Mouse (Mus musculus) retina, postnatal 7 days (tissue): ENCODE measurements around the gene Hnrnpa0.
A peak's percentile ranks its signal among the peaks of the same experiment; 100 is the strongest.

Experiments
- DNase-seq: peaks from one replicate; pipeline ENCODE4 v3.0.0-alpha.2; 2012; ENCODE audit warnings: low read depth, low spot score

The Hnrnpa0 gene

DNA sequence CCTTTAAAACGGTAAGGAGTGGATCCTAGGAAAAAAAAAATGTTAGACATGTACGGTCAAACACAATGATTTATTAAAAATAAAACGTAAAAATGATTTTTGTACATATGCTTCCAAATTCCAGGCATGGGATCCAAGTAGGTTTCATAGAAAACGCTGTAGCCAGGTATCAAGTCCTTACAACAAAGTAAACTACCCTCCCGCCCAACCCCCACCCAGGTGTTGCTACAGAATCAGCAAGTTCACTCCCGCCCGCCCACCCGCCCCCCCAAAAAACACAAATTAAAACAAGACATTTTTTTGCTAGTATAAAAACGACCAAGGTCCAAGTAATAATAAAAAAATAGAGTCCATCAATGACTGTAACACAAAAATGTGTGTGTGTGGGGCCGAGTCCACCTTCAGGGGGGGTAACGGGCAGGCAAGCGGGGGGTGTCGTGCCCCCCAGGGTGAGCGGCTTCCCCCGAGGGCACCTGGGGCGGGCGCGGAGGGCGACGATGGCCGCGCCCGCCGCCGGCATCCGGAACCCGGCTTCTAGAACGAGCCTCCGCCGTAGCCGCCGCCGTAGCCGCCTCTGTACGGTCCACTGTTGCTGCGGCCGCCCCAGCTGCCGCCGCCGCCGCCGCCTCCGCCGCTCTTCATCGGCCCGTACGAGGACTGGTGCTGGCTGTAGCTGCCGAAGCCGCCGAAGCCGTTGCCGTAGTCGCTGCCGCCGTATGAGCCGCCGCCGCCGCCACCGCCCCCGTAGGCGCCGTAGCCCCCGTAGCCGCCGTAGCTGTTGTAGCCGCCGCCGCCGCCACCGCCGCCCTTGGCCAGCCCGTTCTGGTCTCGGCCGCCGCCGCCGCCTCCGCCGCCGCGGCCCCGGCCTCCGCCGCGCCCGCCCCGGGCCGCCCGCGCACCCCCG lies 1.2 kb downstream of the Hnrnpa0 start:
- no peak for DNase-seq

DNA sequence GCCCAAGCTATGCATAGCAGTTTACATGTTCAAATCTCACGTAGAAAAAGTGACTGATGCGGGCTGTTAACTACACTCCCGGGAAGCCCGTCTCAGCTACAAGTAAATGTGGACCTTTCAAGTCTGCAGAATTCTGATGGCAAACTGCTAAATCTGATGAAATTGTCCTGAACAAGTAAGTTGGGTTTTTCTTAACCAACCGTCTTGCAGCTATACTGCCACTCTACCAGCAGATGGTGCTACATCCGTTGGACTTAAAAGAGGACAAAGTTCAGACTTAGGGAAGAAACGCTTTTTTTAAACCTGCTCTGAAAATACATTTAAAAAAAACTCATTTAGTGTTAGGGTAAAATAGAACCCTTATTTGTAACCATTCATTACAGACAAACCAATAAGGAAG lies 2.2 kb downstream of the Hnrnpa0 start:
- no peak for DNase-seq

DNA sequence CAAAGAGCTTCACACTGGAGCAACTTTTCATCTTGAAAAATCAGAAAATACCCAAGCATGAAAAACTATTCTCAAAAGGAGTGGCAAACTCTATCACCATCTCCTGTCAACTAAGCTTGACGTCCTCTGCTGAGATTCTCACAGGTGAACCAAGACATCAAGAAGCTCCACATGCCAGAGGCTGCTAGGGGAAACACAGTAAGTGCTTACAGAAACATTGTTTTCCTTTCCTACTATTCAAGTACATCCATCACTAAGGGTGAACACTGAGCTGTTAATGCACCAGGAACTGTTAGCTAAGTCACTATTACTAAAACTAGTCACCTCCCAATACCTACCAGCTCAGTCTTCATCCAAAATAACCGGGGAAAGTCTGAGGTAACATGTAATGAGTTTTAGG lies 3.4 kb downstream of the Hnrnpa0 start:
- DNase-seq = no peak

- no peak for DNase-seq
Observed at GRCm38 (mm10) chr13:58124278-58124677, 4.1 kb downstream of the Hnrnpa0 start.

DNA sequence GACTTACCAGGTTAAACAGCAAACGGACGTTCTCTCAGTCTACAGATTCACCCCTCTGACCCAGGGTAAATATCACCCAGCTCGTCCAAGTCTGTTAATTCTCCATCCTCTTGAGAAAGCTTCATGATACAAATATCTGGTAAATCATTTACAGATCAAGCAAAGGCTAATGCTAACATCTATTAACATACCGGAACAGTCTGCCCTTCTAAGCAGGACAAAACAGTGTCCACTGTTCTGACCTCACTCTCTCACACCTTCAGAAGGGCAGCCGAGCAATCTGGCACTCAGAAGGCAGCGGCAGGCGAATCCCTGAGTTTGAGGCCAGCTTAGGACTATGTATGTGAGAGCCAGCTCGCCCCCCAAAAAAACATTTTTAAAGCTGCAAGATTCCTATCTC lies 5.0 kb downstream of the Hnrnpa0 start:
- no peak for DNase-seq

DNA sequence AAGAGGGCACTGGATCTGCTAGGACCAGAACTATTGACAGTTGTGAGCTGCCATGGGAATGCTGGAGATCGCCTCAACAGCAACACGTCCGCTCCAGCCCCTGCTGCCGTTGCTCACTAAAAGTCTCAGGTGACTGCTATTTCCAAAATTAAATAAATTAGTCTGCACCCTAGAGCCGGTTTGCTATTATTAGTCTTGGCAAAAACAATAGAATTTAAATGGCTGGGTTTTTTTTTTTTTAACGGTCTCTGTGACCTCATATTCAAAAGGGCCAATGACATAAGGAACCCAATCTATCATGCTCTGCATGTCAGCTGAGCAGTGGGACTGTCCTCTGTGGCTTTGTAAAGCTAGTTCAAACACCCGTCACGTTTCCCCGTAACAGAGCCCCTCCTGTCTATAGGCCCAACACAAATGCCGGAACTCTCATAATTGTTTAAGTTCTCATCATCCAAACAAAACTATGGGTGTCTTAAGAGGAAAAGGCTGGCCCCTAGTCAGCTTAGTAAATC lies 5.5 kb downstream of the Hnrnpa0 start:
- DNase-seq = no peak

DNA sequence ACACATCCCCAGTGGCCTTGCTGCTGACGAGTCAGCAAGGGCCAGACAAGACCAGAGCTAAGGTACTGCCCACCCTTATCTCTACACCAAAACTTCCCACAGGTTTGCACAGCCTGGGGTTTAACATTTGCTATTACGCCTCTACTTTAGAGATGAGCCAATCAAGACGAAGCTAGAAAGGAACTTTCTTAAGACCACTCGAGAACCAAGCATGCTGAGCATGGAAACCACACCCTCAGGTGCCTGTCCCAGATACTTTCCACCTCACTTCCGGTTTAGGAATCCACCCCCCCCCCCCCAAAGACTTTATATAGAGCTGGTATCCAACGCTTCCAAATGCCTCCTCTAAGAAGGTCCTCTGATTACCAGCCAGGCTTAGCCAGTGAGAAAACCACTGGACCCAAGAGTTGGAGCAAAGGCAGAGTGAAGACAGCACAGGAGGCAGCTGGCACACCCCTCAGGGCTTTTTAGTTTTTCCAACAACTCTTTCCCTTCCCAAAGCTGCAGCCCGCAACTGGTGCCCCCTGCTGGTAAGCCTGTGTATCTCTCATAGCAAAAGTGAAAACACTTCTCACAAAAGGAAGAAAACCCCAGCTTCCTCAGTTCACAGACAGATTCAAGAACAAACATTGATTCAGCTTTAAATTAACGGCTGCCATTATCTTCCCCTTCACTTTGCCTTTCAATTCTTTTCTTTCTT lies 10.9 kb downstream of the Hnrnpa0 start:
- DNase-seq = no peak

DNA sequence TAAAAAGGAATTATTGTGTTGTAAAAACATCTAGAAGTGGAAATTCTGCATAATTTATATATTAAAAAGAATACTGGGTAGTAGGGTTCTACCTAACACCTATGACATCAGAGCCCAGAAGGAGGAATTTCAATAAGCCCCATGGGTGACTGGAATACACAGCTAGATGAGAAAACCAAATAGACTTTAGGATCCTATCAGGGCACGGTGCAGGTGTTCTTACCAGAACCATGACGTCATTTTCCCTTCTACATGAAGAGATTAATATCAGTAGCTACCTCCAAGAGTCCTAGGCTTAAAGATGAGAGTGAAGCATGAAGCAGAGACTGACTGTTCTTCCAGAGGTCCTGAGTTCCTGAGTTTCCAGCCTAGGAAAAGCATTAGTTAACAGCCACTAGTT lies 11.6 kb downstream of the Hnrnpa0 start:
- DNase-seq = no peak

- no peak for DNase-seq
Observed at GRCm38 (mm10) chr13:58115227-58115626, 13.1 kb downstream of the Hnrnpa0 start.

DNA sequence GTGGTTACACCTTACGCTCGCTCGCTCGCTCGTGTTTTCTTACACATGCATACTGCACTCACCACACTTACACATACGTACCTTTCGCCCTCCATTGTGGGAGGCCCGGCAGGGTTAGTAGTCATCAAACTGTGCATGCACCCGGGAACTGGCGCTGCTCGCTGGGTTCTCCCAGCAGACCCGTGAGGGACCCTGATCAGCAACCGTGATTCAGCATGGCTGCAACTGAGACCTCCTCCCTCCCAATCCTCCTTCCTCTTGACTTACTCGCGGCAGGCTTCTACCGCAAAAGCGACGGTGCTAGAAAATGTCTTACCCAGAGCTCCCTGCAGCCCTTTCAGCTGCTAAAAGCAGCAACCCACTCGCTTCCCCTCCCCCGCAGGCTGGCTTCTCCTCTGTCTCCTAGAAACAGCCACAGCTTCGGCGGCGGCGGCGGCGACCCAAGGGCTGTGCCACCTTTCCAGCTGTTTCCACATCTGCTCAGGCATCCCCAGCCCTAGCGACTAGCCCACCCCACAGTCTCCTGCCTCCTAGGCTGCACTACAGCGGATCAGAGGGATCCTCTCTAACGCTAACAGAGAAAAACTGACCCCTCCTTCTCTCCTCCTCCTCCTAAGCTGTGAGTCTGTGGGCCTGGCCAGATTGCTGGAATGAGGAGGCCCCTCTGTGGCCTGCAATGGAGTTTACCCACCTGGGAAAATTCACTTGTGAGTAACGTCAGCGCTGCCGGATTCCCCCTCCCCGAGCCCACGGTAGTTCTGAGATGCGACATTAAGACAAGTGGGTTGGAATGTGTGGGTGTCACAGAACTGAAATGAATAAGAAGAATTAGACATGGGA lies 15.1 kb downstream of the Hnrnpa0 start, which contains the start of gene Klhl3:
TSS of gene Klhl3 (minus strand) at position 532 of the 840 bp plus-strand sequence.
- peak; percentile 41 for DNase-seq

DNA sequence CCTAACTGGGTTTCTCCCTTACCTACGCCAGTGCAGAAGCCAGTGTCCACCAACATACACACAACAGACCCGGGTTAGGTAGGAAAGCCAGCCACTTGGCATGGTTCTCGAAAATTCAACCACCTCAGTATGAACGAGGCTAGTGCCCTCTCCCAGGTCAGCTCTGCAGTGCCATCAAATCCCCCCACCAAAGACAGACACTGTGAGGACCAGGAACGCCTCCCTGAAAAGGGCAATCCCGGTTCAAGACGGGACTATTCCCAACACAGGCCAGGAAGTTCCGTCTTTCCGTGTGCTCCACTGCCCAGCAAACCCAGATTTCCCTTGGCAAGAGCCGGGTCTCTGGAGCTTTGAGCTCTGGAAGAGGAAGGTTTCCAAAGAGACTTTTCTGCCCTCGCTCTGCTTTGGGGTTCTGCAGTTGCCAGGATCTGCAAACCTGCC lies 15.7 kb downstream of the Hnrnpa0 start:
- no peak for DNase-seq

DNA sequence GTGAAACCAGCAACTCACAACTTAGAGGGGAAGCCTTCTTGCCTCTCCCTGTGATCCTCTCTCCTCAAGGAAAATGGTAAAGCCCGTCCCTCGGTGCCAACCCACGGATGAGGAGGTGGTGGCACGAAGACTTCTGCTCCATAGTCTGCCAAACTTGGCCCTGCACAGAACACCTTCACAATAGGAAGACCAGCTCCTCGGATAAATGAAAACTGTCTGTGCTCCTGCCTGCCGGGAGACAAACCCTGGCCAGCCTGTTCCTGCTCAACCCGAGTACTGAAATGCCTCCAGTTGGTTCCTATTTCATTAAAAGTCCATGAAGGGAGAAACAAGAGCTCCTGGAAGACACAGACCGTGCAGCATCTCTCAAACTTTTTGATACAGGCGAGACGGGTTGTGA lies 16.2 kb downstream of the Hnrnpa0 start:
- DNase-seq = no peak

GRCm38 (mm10) chr13:58111306-58111705 lies 17.1 kb downstream of the Hnrnpa0 start:
- no peak for DNase-seq

- no peak for DNase-seq
Observed at GRCm38 (mm10) chr13:58090643-58091042, 37.7 kb downstream of the Hnrnpa0 start.

GRCm38 (mm10) chr13:58084396-58084795 lies 44.0 kb downstream of the Hnrnpa0 start:
- DNase-seq = no peak

DNA sequence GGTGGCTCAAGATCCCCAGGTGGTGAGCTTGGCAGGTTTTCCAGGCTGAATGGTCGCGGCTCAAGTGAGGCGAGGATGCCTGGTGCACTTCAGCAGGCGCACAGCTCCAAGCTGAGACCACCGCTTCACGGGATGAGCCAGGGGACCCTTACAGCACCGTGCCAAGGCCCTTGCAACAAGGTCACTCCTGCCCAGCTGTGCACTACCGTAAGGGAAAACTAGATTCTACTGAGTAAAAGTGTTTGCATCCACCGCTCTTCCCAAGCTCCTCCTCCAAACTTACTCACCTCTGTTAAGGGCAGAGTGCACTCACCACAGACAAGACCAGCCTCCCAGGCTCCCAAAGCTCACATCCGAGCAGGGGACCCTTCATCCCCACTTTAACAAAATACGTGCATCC lies 44.8 kb downstream of the Hnrnpa0 start:
- no peak for DNase-seq

GRCm38 (mm10) chr13:58083048-58083447 lies 45.3 kb downstream of the Hnrnpa0 start:
- no peak for DNase-seq

DNA sequence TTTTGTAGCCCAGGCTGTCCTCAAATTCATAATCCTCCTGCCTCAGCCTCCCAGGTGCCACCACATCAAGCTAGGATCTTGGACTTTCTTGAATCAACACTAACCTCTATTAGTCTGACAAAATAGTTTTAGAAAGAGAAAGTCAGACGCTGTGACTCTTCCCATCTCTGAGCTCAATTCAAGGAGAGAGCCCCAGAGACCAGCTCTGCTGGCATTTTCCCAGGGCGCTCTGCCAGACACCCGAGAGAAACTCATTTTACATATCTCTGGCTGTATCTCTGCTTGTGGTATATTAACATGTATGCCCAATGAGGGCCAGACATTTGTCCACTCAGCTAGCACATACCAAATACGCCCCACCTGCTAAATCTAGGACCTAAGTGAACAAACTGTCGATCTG lies 50.0 kb downstream of the Hnrnpa0 start:
- no peak for DNase-seq
